13 mouse cellular contexts compared by ENCODE assay signal in genomic region chr8:110789571-110789970, GRCm38 (mm10). TPM values are rescaled to one million over a fixed set of nuclear protein-coding genes. Genes with fewer than 3 reads are reported as not detected.
DNase-seq lines count a peak whose midpoint lies in the region; ATAC-seq and TF ChIP-seq lines count a peak whose summit lies in the region.
"Had no signal": no experiment of that assay in that cellular context is flagged by ENCODE, and none has a peak within 500 bp of the region (broad histone marks: within the 10 kb centered on the region; RNA-seq: fewer than 3 reads in every experiment).

No protein-coding gene starts in this region.

- ATAC-seq in hindbrain, embryonic 16.5 days: no peak
- ATAC-seq in hindbrain, embryonic 13.5 days (ENCODE audit: low FRiP score): no peak
- ATAC-seq in embryonic facial prominence, embryonic 14.5 days (ENCODE audit: low read depth): peak; percentile 38; the same call in 1 of the 2 replicates
- ATAC-seq in forebrain, postnatal 0 days: no peak

- in situ Hi-C loops in ES-E14 (cut with MboI; ENCODE audit: low sequenced_read_pairs in 2 of 2, unreplicated experiment in 2 of 2): no loop called here

- H3K36me3 ChIP-seq in hindbrain, embryonic 16.5 days (ENCODE audit: control insufficient read depth, insufficient read depth, low read length): no peaks in the 10 kb centered on the region
- no peaks in the 10 kb centered on the region for H3K36me3 ChIP-seq in hindbrain, embryonic 13.5 days
- no peaks in the 10 kb centered on the region for H3K36me3 ChIP-seq in ES-E14 (ENCODE audit: control insufficient read depth, insufficient read depth, low read length, poor library complexity, severe bottlenecking)
- H3K36me3 ChIP-seq in embryonic facial prominence, embryonic 14.5 days (ENCODE audit: control insufficient read depth, insufficient read depth, low read length): no peaks in the 10 kb centered on the region
- no peaks in the 10 kb centered on the region for H3K36me3 ChIP-seq in forebrain, postnatal 0 days (ENCODE audit: insufficient read depth)

- no peak overlapping the region for H3K4me3 ChIP-seq in hindbrain, embryonic 16.5 days (ENCODE audit: low read length)
- H3K4me3 ChIP-seq in hindbrain, embryonic 13.5 days: no peak overlapping the region
- H3K4me3 ChIP-seq in ES-E14 (ENCODE audit: insufficient read depth in 1 of 2, low read depth in 1 of 2, low read length in 2 of 2, poor library complexity in 1 of 2, severe bottlenecking in 1 of 2): peak overlapping the region; percentile 42 to 60
- no peak overlapping the region for H3K4me3 ChIP-seq in embryonic facial prominence, embryonic 14.5 days (ENCODE audit: low read depth, low read length)
- H3K4me3 ChIP-seq in forebrain, postnatal 0 days (ENCODE audit: low read depth, low read length): no peak overlapping the region

- H3K4me1 ChIP-seq in hindbrain, embryonic 16.5 days (ENCODE audit: control insufficient read depth, insufficient read depth, low read depth, low read length): peaks cover 4% of the 10 kb centered on the region; the same call in 1 of the 2 replicates
- peaks cover 11% of the 10 kb centered on the region for H3K4me1 ChIP-seq in hindbrain, embryonic 13.5 days (replicated peaks)
- peaks cover 0 to 9% of the 10 kb centered on the region in 2 experiments; a peak in 1 of 4 replicates for H3K4me1 ChIP-seq in ES-E14 (ENCODE audit: control insufficient read depth in 2 of 2, insufficient read depth in 2 of 2, low read length in 2 of 2, poor library complexity in 1 of 2)
- H3K4me1 ChIP-seq in embryonic facial prominence, embryonic 14.5 days (ENCODE audit: control insufficient read depth, insufficient read depth, low read length): peaks cover 17% of the 10 kb centered on the region
- no peaks in the 10 kb centered on the region for H3K4me1 ChIP-seq in forebrain, postnatal 0 days (ENCODE audit: insufficient read depth)

- 55% methylated on average over 12 of the region's 12 CpGs for WGBS in hindbrain, embryonic 16.5 days
- 63% methylated on average over 12 of the region's 12 CpGs for WGBS in hindbrain, embryonic 13.5 days
- 36% methylated on average over 12 of the region's 12 CpGs for WGBS in embryonic facial prominence, embryonic 14.5 days
- 46% methylated on average over 12 of the region's 12 CpGs for WGBS in forebrain, postnatal 0 days

- no peak overlapping the region for H3K9ac ChIP-seq in hindbrain, embryonic 16.5 days (ENCODE audit: low read depth, low read length)
- H3K9ac ChIP-seq in hindbrain, embryonic 13.5 days: no peak overlapping the region
- H3K9ac ChIP-seq in ES-E14 (ENCODE audit: insufficient read depth, low read depth, low read length, poor library complexity, severe bottlenecking): peak overlapping the region; percentile 17; the same call in 1 of the 2 replicates
- H3K9ac ChIP-seq in embryonic facial prominence, embryonic 14.5 days (ENCODE audit: low read depth, low read length): no peak overlapping the region
- no peak overlapping the region for H3K9ac ChIP-seq in forebrain, postnatal 0 days
- H3K9ac ChIP-seq: liver, embryonic 14.5 days had no signal

- no peak for TF ChIP-seq CTCF in forebrain, postnatal 0 days (IDR thresholded peaks at IDR 0.05; ENCODE audit: low read depth)

- H3K27me3 ChIP-seq in hindbrain, embryonic 16.5 days (replicated peaks; ENCODE audit: control insufficient read depth, insufficient read depth, low read length): no peaks in the 10 kb centered on the region
- no peaks in the 10 kb centered on the region for H3K27me3 ChIP-seq in hindbrain, embryonic 13.5 days
- H3K27me3 ChIP-seq in embryonic facial prominence, embryonic 14.5 days (replicated peaks; ENCODE audit: control insufficient read depth, insufficient read depth, low read length): no peaks in the 10 kb centered on the region
- no peaks in the 10 kb centered on the region for H3K27me3 ChIP-seq in forebrain, postnatal 0 days (ENCODE audit: insufficient read depth, low read length)

- no peak overlapping the region for H3K4me2 ChIP-seq in hindbrain, embryonic 16.5 days (ENCODE audit: low read length)
- no peak overlapping the region for H3K4me2 ChIP-seq in hindbrain, embryonic 13.5 days
- no peak overlapping the region for H3K4me2 ChIP-seq in embryonic facial prominence, embryonic 14.5 days (ENCODE audit: low read depth, low read length)
- H3K4me2 ChIP-seq in forebrain, postnatal 0 days (ENCODE audit: low read depth): no peak overlapping the region

- no peaks in the 10 kb centered on the region for H3K9me3 ChIP-seq in hindbrain, embryonic 16.5 days (ENCODE audit: control insufficient read depth, low read length)
- no peaks in the 10 kb centered on the region for H3K9me3 ChIP-seq in hindbrain, embryonic 13.5 days
- H3K9me3 ChIP-seq in ES-E14 (ENCODE audit: control insufficient read depth, insufficient read depth, low read depth, low read length): no peaks in the 10 kb centered on the region
- no peaks in the 10 kb centered on the region for H3K9me3 ChIP-seq in embryonic facial prominence, embryonic 14.5 days (ENCODE audit: control insufficient read depth, low read length)
- H3K9me3 ChIP-seq in forebrain, postnatal 0 days (ENCODE audit: low read length): no peaks in the 10 kb centered on the region

- peak; percentile 66 for DNase-seq in lung, postnatal 10 days
- no peak for DNase-seq in lung, adult 18-20 months
- no peak for DNase-seq in ES-E14 (ENCODE audit: low read depth, low spot score)
- no peak for DNase-seq in embryonic facial prominence, embryonic 14.5 days (ENCODE audit: low spot score)
- no peak for DNase-seq in forebrain, postnatal 0 days
- no peak for DNase-seq in natural killer cell, adult 2 months (ENCODE audit: low spot score in 2 of 2)
- DNase-seq: cerebellum, adult 18-20 months; kidney, adult 11 months had no signal

- H3K27ac ChIP-seq in hindbrain, embryonic 16.5 days (ENCODE audit: low read depth, low read length): peak overlapping the region; percentile 17; the same call in 1 of the 2 replicates
- H3K27ac ChIP-seq in hindbrain, embryonic 13.5 days: no peak overlapping the region
- H3K27ac ChIP-seq in ES-E14 (ENCODE audit: insufficient read depth, low read depth, low read length, poor library complexity, severe bottlenecking): no peak overlapping the region
- no peak overlapping the region for H3K27ac ChIP-seq in embryonic facial prominence, embryonic 14.5 days (replicated peaks; ENCODE audit: low read depth, low read length)
- no peak overlapping the region for H3K27ac ChIP-seq in forebrain, postnatal 0 days (ENCODE audit: low read depth, low read length)
- H3K27ac ChIP-seq: liver, embryonic 14.5 days had no signal

TF ChIP-seq in ES-E14, 5 proteins besides CTCF, POLR2A, EP300 and RAD21:
- TF ChIP-seq CHD2 (IDR thresholded peaks at IDR 0.05; ENCODE audit: low read depth, low read length) (no peak), ZNF384 (IDR thresholded peaks at IDR 0.05; ENCODE audit: low read depth, low read length) (no peak), MAFK (IDR thresholded peaks at IDR 0.05; ENCODE audit: insufficient read depth, low read depth, low read length) (no peak), ZC3H11A (IDR thresholded peaks at IDR 0.05; ENCODE audit: borderline replicate concordance, low read depth, low read length) (no peak), HCFC1 (IDR thresholded peaks at IDR 0.05; ENCODE audit: borderline replicate concordance, insufficient read depth, low read length) (no peak)

RNA-seq across cellular contexts. Expression of gene Il34, which starts 16.2 kb away (rescaled TPM):
- 7.7 and 8.8 TPM in 2 replicates for polyA plus RNA-seq in hindbrain, embryonic 16.5 days (2015; fragmentation: Nextera tagmentation; extraction: Ambion mirVana)
- 2.7 and 2.8 TPM in 2 replicates for polyA plus RNA-seq in hindbrain, embryonic 13.5 days (2015; fragmentation: Nextera tagmentation; extraction: Ambion mirVana)
- 4.6 and 5.4 TPM in 2 replicates for total RNA-seq in ES-E14 (2012; rRNA removed)
- 1.4 and 1.7 TPM in 2 replicates for polyA plus RNA-seq in embryonic facial prominence, embryonic 14.5 days (2014; fragmentation: Nextera tagmentation; extraction: Ambion mirVana)
- 10.2 and 11.1 TPM in 2 replicates for total RNA-seq in forebrain, postnatal 0 days (2014; rRNA removed)
- 8.8 and 9.1 TPM in 2 replicates for polyA plus RNA-seq in forebrain, postnatal 0 days (2015; fragmentation: Nextera tagmentation; extraction: Ambion mirVana)
- total RNA-seq: hematopoietic stem cell, adult 5-6 weeks; neutrophil, adult 5-6 weeks had no signal
- polyA plus RNA-seq: liver, embryonic 14.5 days had no signal

RNA-seq across cellular contexts. Expression of gene Cog4, which starts 56.8 kb away (rescaled TPM):
- polyA plus RNA-seq in hindbrain, embryonic 16.5 days (2015; fragmentation: Nextera tagmentation; extraction: Ambion mirVana): 74.1 and 77.4 TPM in 2 replicates
- polyA plus RNA-seq in hindbrain, embryonic 13.5 days (2015; fragmentation: Nextera tagmentation; extraction: Ambion mirVana): 71.9 and 77.8 TPM in 2 replicates
- total RNA-seq in ES-E14 (2012; rRNA removed): 59.4 and 64.7 TPM in 2 replicates
- 69.8 and 77.9 TPM in 2 replicates for polyA plus RNA-seq in embryonic facial prominence, embryonic 14.5 days (2014; fragmentation: Nextera tagmentation; extraction: Ambion mirVana)
- 50.5 and 63.5 TPM in 2 replicates for total RNA-seq in forebrain, postnatal 0 days (2014; rRNA removed)
- polyA plus RNA-seq in forebrain, postnatal 0 days (2015; fragmentation: Nextera tagmentation; extraction: Ambion mirVana): 35.2 and 45.3 TPM in 2 replicates

RNA-seq across cellular contexts. Expression of gene Sf3b3, which starts 57.0 kb away (rescaled TPM):
- polyA plus RNA-seq in hindbrain, embryonic 16.5 days (2015; fragmentation: Nextera tagmentation; extraction: Ambion mirVana): 78.4 and 92.3 TPM in 2 replicates
- polyA plus RNA-seq in hindbrain, embryonic 13.5 days (2015; fragmentation: Nextera tagmentation; extraction: Ambion mirVana): 106 and 109 TPM in 2 replicates
- total RNA-seq in ES-E14 (2012; rRNA removed): 210 and 244 TPM in 2 replicates
- polyA plus RNA-seq in embryonic facial prominence, embryonic 14.5 days (2014; fragmentation: Nextera tagmentation; extraction: Ambion mirVana): 127 and 139 TPM in 2 replicates
- 80.3 and 99.2 TPM in 2 replicates for total RNA-seq in forebrain, postnatal 0 days (2014; rRNA removed)
- polyA plus RNA-seq in forebrain, postnatal 0 days (2015; fragmentation: Nextera tagmentation; extraction: Ambion mirVana): 52.9 and 64.8 TPM in 2 replicates

Comparison
In these comparisons a context has a peak if more than half of its experiments do, and no peak if none do; other contexts are left out.
1. H3K4me3 ChIP-seq: peak in ES-E14 (2 of 2); none in hindbrain, embryonic 16.5 days (single experiment), hindbrain, embryonic 13.5 days (single experiment), embryonic facial prominence, embryonic 14.5 days (single experiment) and forebrain, postnatal 0 days (single experiment).